Mouse (Mus musculus): Measurements from ENCODE around the gene Triap1.

- TF ChIP-seq CTCF (IDR thresholded peaks at IDR 0.05; ENCODE audit: low read depth) (no peak), EP300 (optimal IDR thresholded peaks at IDR 0.05) (no peak)
Observed at GRCm38 (mm10) chr5:115371736-115372135, 30.7 kb downstream of the Triap1 start.
